Mouse (Mus musculus) kidney, embryonic 14.5 days (tissue): ENCODE measurements around the gene Jun. TPM values are rescaled to one million over a fixed set of nuclear protein-coding genes. Genes with fewer than 3 reads are reported as not detected.

Experiments
- ATAC-seq: fragments of 200-750 bp; cut with Nextera tagmentation; 2 replicates; pipeline ENCODE4 v1.8.0; 2017; ENCODE audit warnings: moderate number of reproducible peaks, mild to moderate bottlenecking, moderate TSS enrichment, moderate library complexity; ENCODE audit not compliant: low FRiP score, low TSS enrichment
- H3K27ac ChIP-seq: fragments of 300-500 bp; sonication (generic); 2 replicates; pipeline ENCODE4 v1.5.1; 2014; ENCODE audit warnings: low read depth, mild to moderate bottlenecking, low read length, moderate library complexity, mixed read lengths
- H3K27me3 ChIP-seq: fragments of 300-500 bp; sonication (generic); 2 replicates; pipeline ENCODE4 v1.6.1; 2014; ENCODE audit warnings: mild to moderate bottlenecking, low read length; ENCODE audit not compliant: control insufficient read depth, insufficient read depth
- H3K36me3 ChIP-seq: fragments of 300-500 bp; sonication (generic); 2 replicates; pipeline ENCODE4 v1.6.1; 2014; ENCODE audit warnings: low read length, mixed read lengths; ENCODE audit not compliant: control insufficient read depth, insufficient read depth
- H3K4me1 ChIP-seq: fragments of 300-500 bp; sonication (generic); 2 replicates; pipeline ENCODE4 v1.6.1; 2014; ENCODE audit warnings: low read length, mixed read lengths; ENCODE audit not compliant: control insufficient read depth, insufficient read depth
- H3K4me2 ChIP-seq: fragments of 300-500 bp; sonication (generic); replicated peaks from 2 replicates; pipeline ENCODE4 v1.6.1; 2014; ENCODE audit warnings: low read depth, mild to moderate bottlenecking, low read length
- H3K4me3 ChIP-seq: fragments of 300-500 bp; sonication (generic); 2 replicates; pipeline ENCODE4 v1.5.1; 2014; ENCODE audit warnings: mild to moderate bottlenecking, low read length
- H3K9ac ChIP-seq: fragments of 300-500 bp; sonication (generic); 2 replicates; pipeline ENCODE4 v1.6.1; 2014; ENCODE audit warnings: low read depth, mild to moderate bottlenecking, low read length, moderate library complexity
- H3K9me3 ChIP-seq: fragments of 300-500 bp; sonication (generic); 2 replicates; pipeline ENCODE4 v1.6.1; 2016; ENCODE audit warnings: low read length; ENCODE audit not compliant: control insufficient read depth
- WGBS: fragments of 180-500 bp; shearing (Covaris S2); extraction: QIAGEN DNeasy Blood & Tissue Kit; methylation state at CpG from one replicate; pipeline ENCODE4 v1.1.7; 2014; 5-methylcytosine and 5-hydroxymethylcytosine counted together
- polyA plus RNA-seq: library from polyadenylated mRNA; unstranded; fragments of >200 nt; fragmentation: Nextera tagmentation; extraction: Ambion mirVana; gene quantifications from 2 replicates; pipeline ENCODE4 v1.2.1, GENCODE M21; 2014

Gene Jun
- polyA plus RNA-seq, 1 experiment from 2014 or later, result 30.2 TPM

DNA sequence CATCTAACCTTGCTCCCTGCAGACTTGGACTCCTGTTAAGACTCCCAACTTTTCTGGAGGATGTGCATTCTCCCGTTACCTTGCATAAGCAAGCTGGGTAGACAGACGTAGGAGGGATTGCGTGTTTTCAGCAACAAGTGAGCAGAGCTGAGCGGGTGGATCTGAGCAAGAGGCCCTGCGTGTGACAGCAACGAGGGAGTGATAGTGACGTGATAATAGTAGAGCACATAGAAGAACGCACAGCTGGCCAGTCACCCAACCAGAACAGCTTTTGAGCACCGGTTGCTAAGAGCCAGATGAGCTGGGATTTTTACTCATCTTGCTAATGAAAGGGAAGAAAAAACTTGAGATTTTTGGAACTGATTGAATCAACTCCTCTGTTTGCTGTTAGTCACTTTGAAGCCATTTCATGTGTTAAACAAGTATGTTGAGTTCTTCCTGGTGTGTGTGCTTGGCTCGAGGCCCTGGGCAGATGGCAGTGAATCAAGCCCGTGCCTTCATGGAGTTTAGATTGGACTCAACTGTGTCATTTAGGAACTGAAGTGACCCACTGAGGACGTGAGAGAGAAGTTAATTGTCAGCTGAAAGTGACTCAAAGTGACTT, 28.6 kb downstream of the Jun start:
- Histone ChIP-seq H3K36me3 (no peaks in the 10 kb centered on the region), H3K4me1 (no peaks in the 10 kb centered on the region), H3K27me3 (no peaks in the 10 kb centered on the region), H3K9ac (no peak overlapping the region), H3K4me2 (no peak overlapping the region), H3K27ac (no peak overlapping the region), H3K4me3 (no peak overlapping the region), H3K9me3 (no peaks in the 10 kb centered on the region)
- ATAC-seq, result no peak
- 76% methylated on average over 12 of the region's 12 CpGs for WGBS

DNA sequence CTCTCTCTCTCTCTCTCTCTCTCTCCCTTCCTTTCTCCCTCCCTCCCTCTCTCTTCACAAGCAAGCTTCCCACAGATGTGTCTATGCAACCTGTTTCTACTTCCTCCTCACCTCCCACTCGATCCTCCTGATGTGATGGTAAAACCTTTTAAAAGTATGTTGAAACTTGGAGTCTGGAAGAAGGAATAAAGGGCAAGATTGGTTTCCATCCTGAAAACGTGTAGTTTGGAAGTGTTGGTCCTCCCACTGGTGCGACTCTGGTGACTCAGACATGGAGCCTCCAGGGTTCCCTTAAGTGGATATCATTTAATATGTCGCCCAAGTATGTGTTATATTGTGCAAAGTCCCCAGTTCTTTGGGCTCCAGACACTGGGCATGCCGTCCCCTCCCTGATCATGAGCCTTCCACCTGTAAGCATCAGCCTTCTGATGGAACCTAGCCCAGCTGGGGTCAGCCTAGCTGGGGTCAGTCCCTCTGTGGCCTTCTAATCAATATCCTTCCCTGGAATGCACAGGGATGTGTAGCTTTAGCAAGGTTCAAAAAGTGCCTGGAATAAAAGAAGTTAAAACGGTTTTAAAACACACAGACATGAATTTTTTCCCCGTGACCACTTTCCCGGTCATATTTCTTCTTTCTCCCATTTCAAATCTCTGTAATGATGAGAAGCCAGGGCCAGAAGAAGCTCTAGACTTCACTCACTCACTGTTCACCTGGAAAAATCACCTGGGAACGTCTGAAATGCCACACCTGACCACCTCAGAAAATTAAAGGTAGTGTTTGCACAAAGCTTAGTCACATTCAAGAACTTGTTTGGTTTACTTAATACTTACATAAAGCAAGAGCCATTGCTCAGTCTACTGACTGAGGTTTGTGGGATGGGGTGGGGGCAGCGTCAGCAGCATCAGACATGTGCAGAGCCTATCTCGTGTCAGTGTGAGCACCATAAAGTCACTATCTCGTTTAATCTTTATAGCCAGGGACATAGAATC, 30.1 kb downstream of the Jun start:
- no peak overlapping the region for H3K27ac ChIP-seq
- no peak overlapping the region for H3K4me2 ChIP-seq
- no peaks in the 10 kb centered on the region for H3K4me1 ChIP-seq
- no peaks in the 10 kb centered on the region for H3K36me3 ChIP-seq
- ATAC-seq, result no peak
- no peak overlapping the region for H3K4me3 ChIP-seq
- H3K9me3 ChIP-seq, result no peaks in the 10 kb centered on the region
- WGBS, result 80% methylated on average over 12 of the region's 12 CpGs
- H3K9ac ChIP-seq, result no peak overlapping the region
- no peaks in the 10 kb centered on the region for H3K27me3 ChIP-seq

DNA sequence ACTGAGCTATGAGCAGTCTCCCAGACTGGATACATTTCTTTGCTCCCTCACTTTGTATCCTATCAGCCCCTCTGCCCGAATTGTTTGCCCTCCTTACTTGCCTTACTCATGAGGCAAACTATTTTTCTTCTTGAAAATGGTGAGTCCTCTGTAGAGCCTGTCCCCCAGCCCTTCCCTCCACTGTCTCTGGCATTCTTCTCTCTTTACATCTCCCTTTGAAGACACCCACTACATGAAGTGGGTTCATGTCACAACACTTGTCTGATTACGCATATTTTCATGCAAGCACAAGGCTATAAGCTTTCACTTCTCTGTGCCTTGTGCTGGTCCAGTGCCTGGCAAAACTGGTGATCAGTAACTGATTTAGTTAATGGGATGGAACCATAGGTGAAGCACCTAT, 31.8 kb downstream of the Jun start:
- Histone ChIP-seq H3K9me3 (no peaks in the 10 kb centered on the region), H3K4me1 (no peaks in the 10 kb centered on the region), H3K9ac (no peak overlapping the region), H3K36me3 (no peaks in the 10 kb centered on the region), H3K4me3 (no peak overlapping the region), H3K27me3 (no peaks in the 10 kb centered on the region), H3K4me2 (no peak overlapping the region), H3K27ac (no peak overlapping the region)
- WGBS, result 68% methylated on average over 2 of the region's 2 CpGs
- ATAC-seq, result no peak

- H3K4me3 ChIP-seq, result no peak overlapping the region
- H3K9me3 ChIP-seq, result no peaks in the 10 kb centered on the region
- no peak overlapping the region for H3K27ac ChIP-seq
- no peaks in the 10 kb centered on the region for H3K27me3 ChIP-seq
- no peak for ATAC-seq
- H3K4me2 ChIP-seq, result no peak overlapping the region
- no peaks in the 10 kb centered on the region for H3K4me1 ChIP-seq
- H3K9ac ChIP-seq, result no peak overlapping the region
- H3K36me3 ChIP-seq, result no peaks in the 10 kb centered on the region
- WGBS, result 44% methylated on average over 7 of the region's 7 CpGs
Observed at GRCm38 (mm10) chr4:95018221-95018620, 33.8 kb downstream of the Jun start.

GRCm38 (mm10) chr4:95012706-95013105, 39.3 kb downstream of the Jun start:
- Histone ChIP-seq H3K4me3 (no peak overlapping the region), H3K4me1 (no peaks in the 10 kb centered on the region), H3K9ac (no peak overlapping the region), H3K9me3 (no peaks in the 10 kb centered on the region), H3K4me2 (no peak overlapping the region), H3K27me3 (no peaks in the 10 kb centered on the region), H3K36me3 (no peaks in the 10 kb centered on the region), H3K27ac (no peak overlapping the region)
- no peak for ATAC-seq
- WGBS, result 73% methylated on average over 1 of the region's 1 CpGs

DNA sequence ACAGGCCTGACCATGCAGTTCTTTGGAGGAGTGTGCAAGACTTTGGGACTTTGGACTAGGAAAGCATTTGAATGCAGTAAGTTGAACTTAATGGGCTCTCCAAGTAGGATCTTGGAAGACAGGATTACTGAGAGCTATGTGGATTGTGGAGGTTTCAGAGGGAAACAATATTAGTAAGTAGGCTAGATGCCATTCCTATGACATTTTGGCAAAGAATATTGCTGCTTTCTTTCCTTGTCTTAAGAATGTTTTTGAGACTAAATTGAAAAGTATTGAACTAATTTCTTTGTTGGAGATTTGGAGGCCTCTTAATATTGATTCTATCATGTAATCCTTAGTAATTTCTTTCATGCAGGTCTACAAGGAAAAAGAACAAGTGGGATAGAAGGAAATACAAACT, 39.8 kb downstream of the Jun start:
- no peak for ATAC-seq
- H3K4me2 ChIP-seq, result no peak overlapping the region
- no peaks in the 10 kb centered on the region for H3K27me3 ChIP-seq
- H3K27ac ChIP-seq, result no peak overlapping the region
- H3K4me1 ChIP-seq, result no peaks in the 10 kb centered on the region
- no peaks in the 10 kb centered on the region for H3K36me3 ChIP-seq
- no peak overlapping the region for H3K4me3 ChIP-seq
- no peak overlapping the region for H3K9ac ChIP-seq
- no peaks in the 10 kb centered on the region for H3K9me3 ChIP-seq

- H3K27me3 ChIP-seq, result no peaks in the 10 kb centered on the region
- H3K4me3 ChIP-seq, result no peak overlapping the region
- H3K4me2 ChIP-seq, result no peak overlapping the region
- peak; percentile 83 for ATAC-seq
- H3K9ac ChIP-seq, result no peak overlapping the region
- no peak overlapping the region for H3K27ac ChIP-seq
- H3K36me3 ChIP-seq, result no peaks in the 10 kb centered on the region
- 45% methylated on average over 13 of the region's 13 CpGs for WGBS
- H3K4me1 ChIP-seq, result no peaks in the 10 kb centered on the region
- H3K9me3 ChIP-seq, result no peaks in the 10 kb centered on the region
Observed at GRCm38 (mm10) chr4:95008175-95009057, 43.6 kb downstream of the Jun start.

- no peaks in the 10 kb centered on the region for H3K9me3 ChIP-seq
- H3K36me3 ChIP-seq, result no peaks in the 10 kb centered on the region
- H3K27me3 ChIP-seq, result no peaks in the 10 kb centered on the region
- H3K9ac ChIP-seq, result no peak overlapping the region
- no peaks in the 10 kb centered on the region for H3K4me1 ChIP-seq
- no peak overlapping the region for H3K4me3 ChIP-seq
- no peak overlapping the region for H3K4me2 ChIP-seq
- 39% methylated on average over 8 of the region's 8 CpGs for WGBS
- H3K27ac ChIP-seq, result no peak overlapping the region
- ATAC-seq, result no peak
Observed at GRCm38 (mm10) chr4:95007759-95008158, 44.3 kb downstream of the Jun start.
